Mouse (Mus musculus) hindbrain, embryonic 11.5 days (tissue): ENCODE data around the gene Maged1. TPM values are rescaled to one million over a fixed set of nuclear protein-coding genes. Genes with fewer than 3 reads are reported as not detected.
A peak's percentile ranks its signal among the peaks of the same experiment; 100 is the strongest.
"Not testable (repeated sequence)": the region's sequence is repeated elsewhere in the genome, so short reads cannot be mapped to it uniquely, and the experiment has no call there.

Experiments
- ATAC-seq: fragments of 200-750 bp; cut with Nextera tagmentation; 2 replicates; pipeline ENCODE4 v1.8.0; 2017; ENCODE audit warnings: mild to moderate bottlenecking, moderate TSS enrichment, moderate library complexity; ENCODE audit not compliant: low FRiP score
- DNase-seq: peaks from one replicate; pipeline ENCODE4 v3.0.0-alpha.2; 2015; ENCODE audit warnings: low spot score
- H3K27ac ChIP-seq: fragments of 300-500 bp; sonication (generic); 2 replicates; pipeline ENCODE4 v1.5.1; 2014; ENCODE audit warnings: mild to moderate bottlenecking, low read depth, low read length
- H3K27me3 ChIP-seq: fragments of 300-500 bp; sonication (generic); 2 replicates; pipeline ENCODE4 v1.6.1; 2014; ENCODE audit warnings: mild to moderate bottlenecking, low read length, moderate library complexity, mixed read lengths; ENCODE audit not compliant: control insufficient read depth, insufficient read depth
- H3K36me3 ChIP-seq: fragments of 300-500 bp; sonication (generic); 2 replicates; pipeline ENCODE4 v1.6.1; 2014; ENCODE audit warnings: mild to moderate bottlenecking, low read length, moderate library complexity, mixed read lengths; ENCODE audit not compliant: control insufficient read depth, insufficient read depth
- H3K4me1 ChIP-seq: fragments of 300-500 bp; sonication (generic); replicated peaks from 2 replicates; pipeline ENCODE4 v1.6.1; 2014; ENCODE audit warnings: low read length, mixed read lengths; ENCODE audit not compliant: control insufficient read depth, insufficient read depth
- H3K4me2 ChIP-seq: fragments of 300-500 bp; sonication (generic); replicated peaks from 2 replicates; pipeline ENCODE4 v1.6.1; 2014; ENCODE audit warnings: mild to moderate bottlenecking, low read depth, low read length
- H3K4me3 ChIP-seq: fragments of 300-500 bp; sonication (generic); 2 replicates; pipeline ENCODE4 v1.5.1; 2014; ENCODE audit warnings: low read depth, low read length
- H3K9ac ChIP-seq: fragments of 300-500 bp; sonication (generic); 2 replicates; pipeline ENCODE4 v1.6.1; 2014; ENCODE audit warnings: low read depth, low read length
- H3K9me3 ChIP-seq: fragments of 300-500 bp; sonication (generic); 2 replicates; pipeline ENCODE4 v1.6.1; 2016; ENCODE audit warnings: low read length; ENCODE audit not compliant: control insufficient read depth
- WGBS: fragments of 180-500 bp; shearing (Covaris S2); extraction: QIAGEN DNeasy Blood & Tissue Kit; methylation state at CpG from one replicate; pipeline ENCODE4 v1.1.7; 2014; 5-methylcytosine and 5-hydroxymethylcytosine counted together
- polyA plus RNA-seq: library from polyadenylated mRNA; unstranded; fragments of >200 nt; fragmentation: Nextera tagmentation; extraction: Ambion mirVana; gene quantifications from 2 replicates; pipeline ENCODE4 v1.2.1, GENCODE M21; 2014

Gene Maged1
- polyA plus RNA-seq, 1 experiment from 2014 or later: 842 TPM

DNA sequence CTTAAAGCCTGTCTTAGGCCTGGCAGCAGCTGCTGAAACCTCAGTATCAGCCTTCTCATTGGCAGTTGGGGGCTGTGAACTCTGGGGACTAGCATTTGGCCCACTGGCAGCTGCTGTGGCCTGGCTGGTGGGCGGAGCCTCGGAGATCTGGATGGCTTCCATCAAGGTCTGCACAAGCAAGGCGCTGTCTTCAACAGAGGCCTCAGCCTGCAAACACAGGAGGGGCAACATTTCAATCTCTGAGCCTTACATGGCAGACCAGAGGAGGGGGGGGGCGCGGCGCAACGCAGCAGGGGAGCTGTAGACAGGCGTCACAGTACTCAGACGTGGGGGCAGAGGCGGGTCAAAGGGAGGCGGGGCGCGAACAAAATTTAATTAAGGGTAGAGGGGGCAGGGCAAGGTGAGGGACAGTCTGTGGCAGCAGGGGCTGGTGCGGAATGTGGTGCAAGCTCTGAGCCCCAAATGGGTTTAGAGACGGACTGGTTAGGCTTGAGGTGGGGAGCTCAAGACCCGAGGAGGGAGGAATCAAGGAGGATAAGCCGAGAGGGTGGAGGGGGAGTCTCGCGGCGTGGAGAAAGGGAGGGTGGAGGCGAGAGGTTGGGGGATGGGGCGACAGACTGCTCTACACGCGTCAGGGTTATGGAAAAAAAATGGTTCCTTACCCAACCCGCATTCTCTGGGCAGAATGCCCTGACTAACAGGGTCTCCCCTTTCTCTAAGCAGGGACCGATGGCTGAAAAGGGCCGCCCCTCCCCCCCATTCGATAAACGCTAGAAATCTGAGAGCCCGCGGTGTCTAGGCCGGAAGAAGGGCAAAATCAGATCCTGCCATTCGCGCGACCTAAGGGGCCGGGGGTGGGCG is 1.4 kb downstream of the Maged1 start:
- peak overlapping the region; percentile 39 for H3K4me2 ChIP-seq
- H3K9me3 ChIP-seq: no peaks in the 10 kb centered on the region
- H3K27me3 ChIP-seq: no peaks in the 10 kb centered on the region; the same call in 1 of the 2 replicates
- peak overlapping the region; percentile 81 for H3K27ac ChIP-seq
- DNase-seq (peak; percentile 70), ATAC-seq (peak; percentile 64)
- H3K4me1 ChIP-seq: no peaks in the 10 kb centered on the region
- H3K9ac ChIP-seq: peak overlapping the region; percentile 84
- WGBS: 17% methylated on average over 36 of the region's 37 CpGs
- H3K36me3 ChIP-seq: peaks cover 4% of the 10 kb centered on the region; the same call in 1 of the 2 replicates
- H3K4me3 ChIP-seq: peak overlapping the region; percentile 62

DNA sequence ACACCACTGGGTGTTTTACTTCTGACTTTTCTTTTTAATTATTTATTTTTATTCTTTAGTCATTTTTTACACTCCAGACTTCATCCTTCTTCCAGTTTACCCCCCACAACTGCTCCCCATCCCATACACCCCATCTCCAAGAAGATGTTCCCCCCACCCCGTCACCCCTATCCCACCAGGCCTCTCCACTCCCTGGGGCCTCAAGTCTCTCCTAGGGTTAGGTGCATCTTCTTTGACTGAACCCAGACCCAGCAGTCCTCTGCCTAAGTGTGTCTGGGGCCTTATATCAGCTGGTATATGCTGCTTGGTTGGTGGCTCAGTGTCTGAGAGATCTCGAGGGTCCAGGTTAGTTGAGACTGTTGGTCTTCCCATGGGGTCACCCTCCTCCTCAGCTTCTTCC is 7.6 kb downstream of the Maged1 start:
- no peak overlapping the region for H3K9ac ChIP-seq
- H3K27me3 ChIP-seq: no peaks in the 10 kb centered on the region
- no peak overlapping the region for H3K4me3 ChIP-seq
- no peaks in the 10 kb centered on the region for H3K4me1 ChIP-seq
- peaks cover 4% of the 10 kb centered on the region; the same call in 1 of the 2 replicates for H3K36me3 ChIP-seq
- no peak overlapping the region for H3K27ac ChIP-seq
- H3K4me2 ChIP-seq: no peak overlapping the region
- H3K9me3 ChIP-seq: no peaks in the 10 kb centered on the region
- peak; percentile 54 for ATAC-seq
- DNase-seq: no peak
- WGBS: 81% methylated on average over 2 of the region's 2 CpGs

- no peak overlapping the region for H3K9ac ChIP-seq
- no peaks in the 10 kb centered on the region for H3K27me3 ChIP-seq
- WGBS: 73% methylated on average over 3 of the region's 3 CpGs
Measured at GRCm38 (mm10) chrX:94530301-94530700, 11.6 kb downstream of the Maged1 start.

DNA sequence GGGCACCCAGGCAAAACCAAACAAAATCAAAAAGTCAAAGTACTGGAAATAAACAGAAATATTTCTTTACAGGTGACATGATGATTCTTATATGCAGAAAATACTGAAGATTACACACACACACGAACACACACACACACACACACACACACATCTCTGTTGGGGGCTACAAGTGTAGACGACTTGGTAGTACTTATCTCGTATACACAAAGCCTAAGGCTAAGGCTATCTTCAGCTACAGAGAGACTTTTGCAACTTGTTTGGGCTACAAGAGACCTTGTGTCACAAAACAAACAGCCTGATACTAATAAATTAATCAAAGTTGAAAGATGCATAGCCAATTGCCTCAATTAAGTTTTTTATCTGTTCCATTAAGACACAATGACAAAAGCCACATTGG is 19.8 kb downstream of the Maged1 start:
- no peak overlapping the region for H3K4me3 ChIP-seq
- ATAC-seq: no peak
- no peaks in the 10 kb centered on the region for H3K27me3 ChIP-seq
- no peak overlapping the region for H3K27ac ChIP-seq
- no peak for DNase-seq
- no peak overlapping the region for H3K9ac ChIP-seq
- H3K4me2 ChIP-seq: no peak overlapping the region
- no peaks in the 10 kb centered on the region for H3K4me1 ChIP-seq
- 81% methylated on average over 3 of the region's 3 CpGs for WGBS
- no peaks in the 10 kb centered on the region for H3K36me3 ChIP-seq
- no peaks in the 10 kb centered on the region for H3K9me3 ChIP-seq

More at GRCm38 (mm10) chrX:94530301-94530700, 11.6 kb downstream of the Maged1 start:
- Histone ChIP-seq H3K4me2 (no peak overlapping the region), H3K36me3 (no peaks in the 10 kb centered on the region), H3K27ac (no peak overlapping the region), H3K4me3 (no peak overlapping the region), H3K9me3 (no peaks in the 10 kb centered on the region), H3K4me1 (no peaks in the 10 kb centered on the region)
- ATAC-seq (no peak), DNase-seq (no peak)

- Histone ChIP-seq H3K9me3 (no peaks in the 10 kb centered on the region), H3K27ac (peak overlapping the region; percentile 39; the same call in 1 of the 2 replicates), H3K27me3 (no peaks in the 10 kb centered on the region), H3K4me2 (no peak overlapping the region), H3K4me3 (no peak overlapping the region), H3K36me3 (no peaks in the 10 kb centered on the region), H3K4me1 (no peaks in the 10 kb centered on the region), H3K9ac (no peak overlapping the region)
- WGBS: 58% methylated on average over 3 of the region's 3 CpGs
- no peak for ATAC-seq
- peak; percentile 2 for DNase-seq
Measured at GRCm38 (mm10) chrX:94508442-94508819, 33.5 kb downstream of the Maged1 start.

DNA sequence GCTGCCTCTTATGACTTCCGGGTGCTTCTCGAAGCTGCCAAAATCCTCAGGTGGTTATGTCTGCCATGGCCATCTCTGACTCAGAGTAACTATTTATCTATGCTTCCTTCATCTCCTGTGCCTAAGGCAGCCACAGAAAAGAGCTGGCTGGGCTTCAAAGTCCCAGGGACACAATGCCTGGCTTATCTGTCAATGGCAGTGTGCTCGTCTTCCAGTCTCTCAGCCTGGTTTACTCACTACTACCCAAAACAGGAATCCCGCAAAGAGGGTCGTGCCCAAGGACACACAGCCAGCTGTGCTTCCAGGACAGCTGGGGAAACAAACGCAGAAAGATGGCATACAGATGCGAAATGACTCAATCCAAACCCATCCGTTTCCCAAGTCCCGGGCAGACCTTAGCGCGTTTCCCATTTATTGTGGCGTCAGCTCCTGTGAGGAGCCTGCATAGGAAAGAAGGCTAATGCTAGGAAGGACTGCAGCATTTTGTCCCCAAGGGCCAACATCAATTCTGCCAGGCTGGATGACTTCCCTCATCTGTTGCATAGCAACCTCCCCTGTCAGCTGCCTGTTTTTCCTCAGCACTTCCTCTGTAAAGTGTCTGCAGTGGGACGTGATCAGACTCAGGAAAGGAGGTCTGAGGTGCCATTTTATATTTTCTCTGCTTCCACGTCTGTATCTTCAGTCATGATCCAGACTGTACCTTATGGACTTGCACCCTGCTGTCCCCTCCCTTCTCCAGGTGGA is 34.1 kb downstream of the Maged1 start:
- DNase-seq: peak; percentile 5
- ATAC-seq: peak; percentile 92
- H3K27ac ChIP-seq: peak overlapping the region; percentile 47; the same call in 1 of the 2 replicates
- H3K9ac ChIP-seq, H3K27me3 ChIP-seq, H3K4me1 ChIP-seq, H3K9me3 ChIP-seq, H3K4me2 ChIP-seq, H3K36me3 ChIP-seq, H3K4me3 ChIP-seq: not testable (repeated sequence)
- 46% methylated on average over 6 of the region's 14 CpGs for WGBS

GRCm38 (mm10) chrX:94486001-94486792 is 55.7 kb downstream of the Maged1 start:
- H3K4me3 ChIP-seq: no peak overlapping the region
- no peak overlapping the region for H3K9ac ChIP-seq
- no peaks in the 10 kb centered on the region for H3K9me3 ChIP-seq
- H3K27ac ChIP-seq: no peak overlapping the region
- no peak overlapping the region for H3K4me2 ChIP-seq
- DNase-seq (no peak), ATAC-seq (no peak)
- no peaks in the 10 kb centered on the region for H3K4me1 ChIP-seq
- no peaks in the 10 kb centered on the region for H3K36me3 ChIP-seq
- WGBS: 90% methylated on average over 2 of the region's 2 CpGs
- H3K27me3 ChIP-seq: peaks cover 2% of the 10 kb centered on the region; the same call in 1 of the 2 replicates
